Mouse (Mus musculus): ENCODE measurements around the gene Acap2.

DNA sequence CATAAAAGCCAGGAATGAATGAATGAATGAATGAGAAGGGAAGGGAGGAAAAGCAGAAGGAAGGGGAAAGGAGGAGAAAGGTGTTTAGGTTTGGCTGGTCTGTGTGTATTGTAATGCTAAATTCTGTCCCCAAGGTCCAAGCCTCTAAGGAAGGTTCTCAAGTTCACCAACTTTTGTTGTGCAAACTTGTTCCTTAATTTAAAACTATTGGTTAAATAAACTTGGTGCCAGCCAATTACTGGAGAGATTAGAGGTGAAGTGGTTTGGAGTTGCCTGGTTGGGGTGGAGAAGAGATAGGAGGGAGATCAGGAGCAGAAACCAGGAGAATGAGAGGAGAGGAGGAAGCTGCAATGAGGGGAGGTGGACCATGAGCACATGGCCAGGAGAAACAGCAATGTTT lies 31.4 kb downstream of the Acap2 start:
- TF ChIP-seq CTCF (conservative IDR thresholded peaks at IDR 0.05; ENCODE audit: low read length), result no peak
- peak; percentile 36; the same call in 1 of the 2 replicates for TF ChIP-seq POU5F1 (IDR thresholded peaks at IDR 0.05; ENCODE audit: borderline replicate concordance, low read length)
- no peak for TF ChIP-seq NANOG (IDR thresholded peaks at IDR 0.05; ENCODE audit: borderline replicate concordance, low read length)

All from E14TG2a.4 (cell line).